Mouse (Mus musculus) adrenal gland, postnatal 0 days (tissue): ENCODE measurements around the gene Ift43. TPM values are rescaled to one million over a fixed set of nuclear protein-coding genes. Genes with fewer than 3 reads are reported as not detected.

Experiments used
- polyA plus RNA-seq: library from polyadenylated mRNA; unstranded; fragments of >200 nt; fragmentation: Nextera tagmentation; extraction: Ambion mirVana; gene quantifications from 2 replicates; pipeline ENCODE4 v1.2.1, GENCODE M21; 2015

The Ift43 gene
- 69.3 and 69.5 TPM in 2 replicates for polyA plus RNA-seq

DNA sequence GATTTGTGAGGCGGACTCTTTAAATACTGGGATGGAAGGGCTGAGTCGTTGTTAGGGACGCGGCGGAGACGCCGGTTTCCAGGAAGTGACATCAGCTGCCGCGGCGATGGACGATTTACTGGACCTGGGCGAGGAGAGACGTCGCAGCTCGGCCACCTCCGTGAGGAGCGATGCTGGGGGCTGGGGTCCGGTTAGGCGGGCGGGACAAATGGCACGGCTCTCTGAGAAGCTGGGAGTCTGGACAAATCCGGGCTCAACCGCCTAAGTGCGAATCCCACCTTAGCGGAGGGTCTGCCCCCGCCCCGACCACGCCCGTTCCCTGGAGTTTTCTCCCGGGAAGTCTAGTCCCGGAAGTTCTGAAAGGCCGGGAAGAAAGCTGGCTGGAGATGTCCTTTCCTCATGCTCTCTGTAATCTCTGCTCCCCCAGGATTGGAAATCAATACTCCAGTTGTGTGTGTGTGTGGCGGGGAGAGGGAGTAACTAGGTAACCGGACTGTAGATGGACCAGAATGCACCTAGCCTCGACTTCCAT lies at the start of gene Ift43:
Ift43 (plus strand) TSS at position 61 of the 532 bp plus-strand sequence.

DNA sequence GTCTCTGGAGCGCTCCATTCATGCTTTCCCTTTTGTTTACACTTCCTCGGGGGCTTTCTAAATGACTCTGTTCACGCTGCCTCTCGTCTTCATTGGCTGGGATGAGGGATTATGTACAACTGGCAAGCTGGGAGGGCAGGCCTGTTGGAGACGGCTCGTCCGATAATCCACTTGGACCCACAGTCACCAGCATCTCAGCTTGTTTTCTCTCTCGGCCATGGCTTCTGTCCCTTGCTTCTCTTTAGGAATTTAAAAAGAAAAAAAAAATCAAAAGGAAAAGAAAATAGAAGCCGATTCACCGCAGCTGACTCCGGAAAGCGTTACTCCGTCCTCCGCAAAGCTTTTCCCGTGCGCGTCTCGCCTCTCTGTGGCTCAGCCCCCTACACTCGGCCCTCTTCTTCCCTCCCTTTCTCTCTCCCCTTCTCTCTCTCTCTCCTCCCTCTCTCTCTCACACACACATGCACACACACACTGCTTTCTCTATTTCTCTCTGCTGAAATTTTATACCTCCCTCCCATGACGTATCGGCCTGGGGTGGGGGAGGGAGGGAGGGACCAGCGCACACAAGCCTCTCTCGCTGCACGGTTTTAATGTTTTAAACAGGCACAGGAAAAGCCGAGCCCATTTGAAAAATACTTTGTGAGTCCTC lies 3.7 kb upstream of the Ift43 start, which contains the start of gene Tgfb3:
Tgfb3 (minus strand) TSS at position 489 of the 649 bp plus-strand sequence.

Other genes starting within 250 kb of the Ift43 start
- gene Tgfb3, start 3.5 kb upstream of the Ift43 start, polyA plus RNA-seq, result 29.1 and 39.2 TPM in 2 replicates
- 8.0 and 12.4 TPM in 2 replicates for gene Gpatch2l, start 159.3 kb downstream of the Ift43 start, polyA plus RNA-seq